8 mouse cellular contexts compared by ENCODE assay signal in genomic region chr19:6909507-6910289, GRCm38 (mm10). TPM values are rescaled to one million over a fixed set of nuclear protein-coding genes. Genes with fewer than 3 reads are reported as not detected.
A peak's percentile ranks its signal among the peaks of the same experiment; 100 is the strongest.
DNase-seq lines count a peak whose midpoint lies in the region; ATAC-seq and TF ChIP-seq lines count a peak whose summit lies in the region.

Gene Trmt112 (plus strand): TSS chr19:6909698.
Gene Prdx5 (minus strand): TSS chr19:6910106.

- peak within 1 kb of the TSS; percentile 94 for H3K4me2 ChIP-seq in hindbrain, embryonic 14.5 days (replicated peaks)

- H3K4me3 ChIP-seq in hindbrain, embryonic 14.5 days (replicated peaks; ENCODE audit: low read length): peak within 1 kb of the TSS; percentile 71

- CTCF ChIA-PET in Patski (lab: Charles Lee): interaction anchor here (1.1 to 2.6 kb wide), 2 partner anchors 30 to 38 kb away, joined by 3 to 11 read pairs; no protein-coding TSS in a partner anchor

- no peaks in the 10 kb centered on the region for H3K27me3 ChIP-seq in Patski
- no peaks in the 10 kb centered on the region for H3K27me3 ChIP-seq in hindbrain, embryonic 14.5 days (ENCODE audit: control insufficient read depth, insufficient read depth, low read length)

- DNase-seq in Patski (ENCODE audit: low read depth, low spot score): peak; percentile 48
- peak; percentile 92 for DNase-seq in cerebellum, postnatal 14 days
- DNase-seq in frontal cortex, postnatal 25 days (ENCODE audit: low spot score in 2 of 2): peak; percentile 80 to 82
- peak; percentile 94 for DNase-seq in hindbrain, embryonic 14.5 days (ENCODE audit: low spot score)
- peak; percentile 91 to 94 for DNase-seq in layer of hippocampus, postnatal 36 days
- peak; percentile 94 for DNase-seq in lung, postnatal 36 days
- DNase-seq in retina, postnatal 1 day: peak; percentile 98
- DNase-seq in urinary bladder, adult 18-20 months (ENCODE audit: low spot score in 2 of 2): peak; percentile 79 to 89

- peaks cover 61% of the 10 kb centered on the region for H3K36me3 ChIP-seq in hindbrain, embryonic 14.5 days (replicated peaks; ENCODE audit: control insufficient read depth, insufficient read depth)

- WGBS in hindbrain, embryonic 14.5 days: under 1% methylated on average over 65 of the region's 65 CpGs

- POLR2A ChIA-PET in Patski (lab: Charles Lee): interaction anchor here (0.7 to 3.1 kb wide), 9 partner anchors 10 to 65 kb away, joined by 3 to 17 read pairs (median 3); partner anchors contain the start of genes Bad, Ccdc88b, Esrra and Gpr137

- H3K27ac ChIP-seq in hindbrain, embryonic 14.5 days: peak within 1 kb of the TSS; percentile 97

- peaks cover 27% of the 10 kb centered on the region for H3K4me1 ChIP-seq in hindbrain, embryonic 14.5 days (replicated peaks; ENCODE audit: control insufficient read depth, insufficient read depth, low read length)

- in situ Hi-C loops in Patski (cut with MboI; ENCODE audit: low pct_unique_long_range_greater_than_20kb): no loop called here

- peak; percentile 78 for ATAC-seq in Patski
- ATAC-seq in hindbrain, embryonic 14.5 days (ENCODE audit: low FRiP score): peak; percentile 92

- H3K9ac ChIP-seq in hindbrain, embryonic 14.5 days: peak within 1 kb of the TSS; percentile 83

- TF ChIP-seq CTCF in Patski (IDR thresholded peaks at IDR 0.05): no peak

- H3K9me3 ChIP-seq in hindbrain, embryonic 14.5 days (ENCODE audit: control insufficient read depth, low read length): no peaks in the 10 kb centered on the region

RNA-seq across cellular contexts. Expression of gene Trmt112, which starts in this region (rescaled TPM):
- 64.4 TPM for polyA plus RNA-seq in Patski (2021)
- 107 and 118 TPM in 2 replicates for polyA plus RNA-seq in hindbrain, embryonic 14.5 days (2014; fragmentation: Nextera tagmentation; extraction: Ambion mirVana)
- 10 to 100 TPM; 46.5 to 48.1 TPM for total RNA-seq in layer of hippocampus, postnatal 36 days (2021)

RNA-seq across cellular contexts. Expression of gene Prdx5, which starts in this region (rescaled TPM):
- 557 TPM for polyA plus RNA-seq in Patski (2021)
- polyA plus RNA-seq in hindbrain, embryonic 14.5 days (2014; fragmentation: Nextera tagmentation; extraction: Ambion mirVana): 291 and 300 TPM in 2 replicates
- 100 to 1,000 TPM; 368 to 411 TPM for total RNA-seq in layer of hippocampus, postnatal 36 days (2021)

Comparison
In these comparisons a context has a peak if more than half of its experiments do, and no peak if none do; other contexts are left out.
1. Peak in every context shown above with its lines: DNase-seq, ATAC-seq, H3K4me3 ChIP-seq and H3K27ac ChIP-seq.
2. DNase-seq: peak in every context shown above with its lines; median percentile 98 in retina, postnatal 1 day; 94 in hindbrain, embryonic 14.5 days; 94 in lung, postnatal 36 days; 92 in layer of hippocampus, postnatal 36 days; 92 in cerebellum, postnatal 14 days; 84 in urinary bladder, adult 18-20 months; 81 in frontal cortex, postnatal 25 days; 48 in Patski.